Mouse (Mus musculus): ENCODE measurements around the gene Rbm20.

The Rbm20 gene

DNA sequence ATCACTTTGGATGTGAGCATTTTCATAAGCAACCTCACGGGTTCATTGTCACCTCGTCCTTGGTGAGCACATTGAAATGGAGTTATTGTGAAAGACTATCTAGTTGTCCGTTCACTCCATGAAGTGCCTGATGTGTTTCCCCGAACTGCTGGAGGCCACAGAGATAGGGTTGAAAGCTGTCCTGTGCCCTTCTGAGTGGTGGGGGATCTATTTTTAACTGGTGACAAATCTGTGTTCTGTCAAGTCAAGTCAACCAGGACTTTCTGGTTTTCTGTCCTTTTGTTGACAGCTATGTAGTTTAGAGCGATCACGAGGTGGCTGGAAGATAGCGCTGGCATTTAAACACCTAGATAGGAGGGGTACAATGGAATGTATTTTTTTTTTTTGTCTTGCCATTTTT is 39.4 kb downstream of the Rbm20 start:
- no peak for DNase-seq (ENCODE audit: low spot score in 2 of 2)

DNA sequence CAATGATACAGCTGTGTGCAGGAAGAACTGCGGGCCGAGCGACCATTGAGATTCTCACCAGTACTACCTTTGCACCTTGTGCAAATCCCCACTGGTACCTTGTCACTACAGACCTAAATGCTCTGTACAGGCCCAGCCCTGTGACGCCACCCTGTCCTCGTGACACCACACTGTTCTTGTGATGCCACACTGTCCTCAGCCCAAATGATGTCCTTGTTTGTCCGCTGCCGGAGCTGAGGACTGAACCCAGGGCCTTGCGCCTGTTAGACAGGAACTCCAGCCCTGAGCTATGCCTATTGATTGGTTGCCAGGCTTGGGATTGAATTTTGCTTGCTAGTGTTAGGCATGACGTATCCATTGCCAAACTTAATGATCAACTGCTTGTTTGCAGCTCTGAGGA is 40.3 kb downstream of the Rbm20 start:
- no peak for DNase-seq (ENCODE audit: low spot score in 2 of 2)

DNA sequence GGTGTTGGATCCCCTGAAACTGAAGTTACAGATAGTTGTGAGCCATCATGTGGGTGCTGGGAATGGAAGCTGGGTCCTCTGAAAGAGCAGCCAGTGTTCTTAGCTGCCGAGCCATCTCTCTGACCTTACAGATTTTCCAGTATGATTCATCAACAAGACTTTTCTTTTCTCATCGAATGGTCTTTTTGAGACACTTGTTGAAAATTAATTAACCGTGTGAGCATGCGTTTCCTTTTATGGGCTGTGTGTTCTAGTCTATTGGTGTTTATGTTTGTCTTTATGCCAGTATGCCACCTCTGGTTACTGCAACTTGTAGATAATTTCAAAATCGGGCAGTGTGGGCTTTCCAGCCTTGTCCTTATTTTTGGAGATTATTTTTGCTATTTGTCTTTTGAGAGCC is 45.1 kb downstream of the Rbm20 start:
- no peak for DNase-seq (ENCODE audit: low spot score in 2 of 2)

DNA sequence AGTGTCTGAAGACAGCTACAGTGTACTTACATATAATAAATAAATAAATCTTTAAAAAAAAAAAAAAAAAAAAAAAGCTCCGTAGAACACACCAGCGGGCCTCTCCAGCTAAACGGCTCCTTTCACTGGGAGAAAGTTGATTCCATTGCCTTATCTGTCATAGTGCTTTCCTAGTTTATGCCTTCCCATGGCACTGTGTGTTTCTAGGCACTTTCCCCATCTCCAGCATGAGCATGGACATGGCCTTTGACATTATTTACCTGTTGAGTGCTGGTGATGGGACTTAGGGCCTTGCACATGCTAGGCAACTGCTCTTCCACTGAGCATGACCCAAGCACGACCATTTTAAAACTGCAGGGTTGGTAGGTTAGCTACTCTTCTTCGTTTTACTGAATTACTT is 46.9 kb downstream of the Rbm20 start:
- DNase-seq (ENCODE audit: low spot score in 2 of 2) = no peak

DNA sequence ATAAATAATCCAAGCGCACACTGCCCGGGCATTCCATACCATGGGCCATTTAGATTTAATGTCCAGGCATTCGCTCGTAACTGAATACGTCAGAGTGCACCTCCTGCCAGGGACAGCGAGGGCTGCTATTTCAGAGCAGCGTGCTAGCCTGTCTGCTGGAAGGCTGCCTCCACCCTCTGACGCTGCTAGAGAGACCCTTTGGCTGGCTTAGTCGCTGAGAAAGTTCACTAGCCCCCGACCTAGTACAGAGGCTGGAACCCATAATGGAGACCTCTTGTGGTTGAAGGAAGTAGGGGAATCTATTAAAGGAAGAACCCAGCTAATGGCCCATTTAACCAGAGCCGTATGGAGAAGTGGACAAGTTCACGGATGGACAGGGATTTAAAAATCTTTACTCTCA is 49.2 kb downstream of the Rbm20 start:
- DNase-seq (ENCODE audit: low spot score in 2 of 2) = no peak

DNA sequence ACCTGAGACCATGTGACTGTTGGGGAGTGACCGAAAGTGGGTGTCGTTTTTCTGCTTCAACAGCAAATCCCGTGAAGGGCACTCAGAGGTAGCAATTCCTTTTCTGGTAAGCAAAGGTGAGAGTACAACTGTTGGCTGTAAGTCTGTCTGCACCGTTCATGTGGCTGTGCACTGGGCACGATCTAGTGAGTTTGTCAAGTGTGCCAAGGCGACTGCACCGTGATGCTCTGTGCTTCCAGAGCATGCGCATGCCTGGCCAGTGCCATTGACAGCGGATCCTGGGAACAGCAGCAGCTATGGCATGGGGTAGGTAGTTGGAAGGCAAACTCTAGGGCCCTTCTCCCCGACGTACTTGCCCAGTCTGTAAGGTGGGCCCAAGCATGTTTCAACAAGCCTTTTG is 49.6 kb downstream of the Rbm20 start:
- no peak for DNase-seq (ENCODE audit: low spot score in 2 of 2)

DNA sequence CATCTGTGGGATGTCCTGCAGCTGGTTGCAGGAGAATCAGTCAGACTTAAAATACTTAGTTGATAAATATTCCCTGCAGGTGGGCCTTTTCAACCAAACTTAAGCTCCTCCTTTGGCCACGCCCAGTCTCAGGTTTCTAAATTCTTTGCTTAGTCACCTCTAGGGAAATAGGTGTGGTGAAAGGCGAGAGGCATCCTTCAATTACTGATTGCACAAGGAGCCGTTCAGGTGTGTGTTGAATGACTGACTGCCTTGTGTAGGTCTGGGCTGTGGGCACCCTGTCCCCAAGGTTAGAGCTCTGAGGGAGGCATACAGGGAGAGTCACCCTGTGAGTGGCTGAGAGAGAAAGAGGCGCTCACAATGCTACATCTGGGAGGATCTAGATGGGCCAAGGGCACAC is 50.2 kb downstream of the Rbm20 start:
- no peak for DNase-seq (ENCODE audit: low spot score in 2 of 2)

DNA sequence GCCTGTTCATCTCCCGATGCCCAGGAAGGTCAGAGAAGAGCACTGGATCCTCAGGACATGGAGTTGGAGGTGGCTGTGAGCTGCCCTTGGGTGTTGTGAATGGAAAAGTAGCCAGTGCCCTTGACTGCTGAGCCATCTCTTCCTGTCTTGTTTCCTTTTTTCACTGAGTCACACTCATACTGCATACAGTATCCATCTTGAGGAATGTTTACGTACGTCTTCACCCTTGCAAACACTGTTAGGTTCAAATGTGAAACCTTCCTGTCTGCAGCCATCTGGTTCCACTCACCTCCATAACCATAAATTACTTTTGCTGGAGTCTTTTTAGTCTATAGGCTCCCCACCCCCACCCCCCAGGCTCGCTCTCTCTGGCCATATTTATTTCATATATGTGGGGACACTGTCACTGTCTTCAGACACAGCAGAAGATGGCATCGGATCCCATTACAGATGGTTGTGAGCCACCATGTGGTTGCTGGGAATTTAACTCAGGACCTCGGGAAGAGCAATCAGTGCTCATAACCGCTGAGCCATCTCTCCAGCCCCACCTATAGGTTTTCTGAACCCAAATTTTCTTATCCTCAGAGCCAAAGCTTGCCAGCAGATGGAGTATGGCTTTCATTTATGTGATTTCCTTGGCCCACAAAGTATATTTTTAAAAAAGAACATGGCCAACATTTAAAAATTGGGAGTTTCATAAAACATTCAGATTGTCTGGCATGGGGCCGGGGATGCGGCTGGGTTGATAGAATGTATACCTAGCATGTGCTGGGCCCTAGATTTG is 51.0 kb downstream of the Rbm20 start:
- DNase-seq (ENCODE audit: low spot score in 2 of 2) = no peak

DNA sequence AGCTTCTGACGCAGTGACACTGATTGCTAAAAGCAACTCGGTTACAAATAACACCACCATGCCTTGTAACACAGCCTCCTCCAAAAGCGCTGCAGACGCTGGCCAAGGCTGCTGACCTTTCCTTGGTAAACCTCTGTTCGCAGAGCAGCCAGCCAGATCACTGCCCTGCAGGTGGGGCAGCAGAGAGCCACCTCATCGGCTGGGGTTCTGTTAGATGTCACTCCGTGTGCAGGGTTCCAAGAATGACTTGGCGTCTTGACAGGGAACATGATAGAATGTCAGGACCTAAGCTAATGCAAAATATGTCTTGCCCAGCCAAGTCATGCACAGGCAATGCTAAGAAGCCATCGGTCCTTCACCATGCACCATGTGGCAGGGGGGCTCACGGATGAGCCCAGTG is 52.8 kb downstream of the Rbm20 start:
- DNase-seq (ENCODE audit: low spot score in 2 of 2) = no peak

DNA sequence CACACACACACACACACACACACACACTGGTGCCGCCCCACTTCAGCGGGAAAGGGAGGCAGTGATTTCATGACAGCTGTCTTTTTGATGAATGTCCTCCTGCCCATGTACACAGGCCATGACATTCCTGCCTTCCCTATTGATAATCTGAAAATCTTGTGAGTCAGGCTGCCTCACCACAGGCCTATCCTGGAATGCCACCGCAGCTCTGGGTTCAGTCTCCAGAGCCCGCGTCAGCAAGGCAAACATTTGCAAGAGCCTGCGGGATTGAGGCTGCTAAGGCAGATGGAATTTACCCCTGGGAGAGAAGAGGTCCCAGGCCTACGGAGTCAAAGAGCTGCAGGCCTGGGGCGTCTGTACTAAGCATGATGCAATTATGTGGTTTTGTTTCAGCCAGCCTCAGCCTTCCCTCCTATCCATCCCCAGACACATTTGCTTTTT is 54.7 kb downstream of the Rbm20 start:
- no peak for DNase-seq (ENCODE audit: low spot score in 2 of 2)

DNA sequence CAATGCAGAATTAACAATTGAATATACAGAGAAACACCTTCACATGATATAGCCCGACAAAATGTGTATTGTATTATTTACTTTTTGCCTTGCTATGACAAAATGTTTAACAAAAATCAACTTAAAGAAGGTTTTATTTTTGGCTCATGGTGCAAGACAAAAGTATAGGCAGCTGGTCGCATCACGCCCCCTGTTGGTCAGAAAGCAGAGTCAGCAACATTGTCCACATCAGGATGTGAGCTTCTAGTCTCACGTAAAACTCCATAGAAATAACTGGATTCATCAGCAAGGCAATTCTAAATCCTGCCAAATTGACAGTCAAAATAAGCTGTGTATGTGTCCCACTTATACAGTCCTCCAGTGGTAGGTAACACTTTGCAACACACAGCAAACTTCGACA is 57.7 kb downstream of the Rbm20 start:
- no peak for DNase-seq (ENCODE audit: low spot score in 2 of 2)

DNA sequence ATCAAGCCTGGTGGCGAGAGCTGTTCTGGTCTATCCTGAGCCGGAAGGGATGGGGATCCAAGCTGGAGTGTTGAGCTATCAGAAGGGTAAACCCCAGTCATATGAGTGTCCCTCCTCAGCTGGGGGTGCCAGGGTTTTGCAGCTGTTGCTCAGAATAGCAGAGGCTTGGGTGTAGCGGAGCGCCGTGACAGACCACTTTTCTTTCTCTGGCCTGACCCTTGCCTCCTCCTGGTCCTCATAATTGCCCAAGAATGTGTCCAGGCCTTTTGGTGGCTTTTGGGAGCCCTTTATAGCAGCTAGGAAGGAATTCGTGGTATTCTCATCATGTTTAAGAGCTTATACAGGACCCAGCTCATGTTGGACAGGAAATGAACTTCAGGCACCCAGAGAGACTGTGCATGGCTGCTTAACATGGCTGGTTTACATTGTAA is 61.6 kb downstream of the Rbm20 start:
- DNase-seq (ENCODE audit: low spot score in 2 of 2) = no peak

DNA sequence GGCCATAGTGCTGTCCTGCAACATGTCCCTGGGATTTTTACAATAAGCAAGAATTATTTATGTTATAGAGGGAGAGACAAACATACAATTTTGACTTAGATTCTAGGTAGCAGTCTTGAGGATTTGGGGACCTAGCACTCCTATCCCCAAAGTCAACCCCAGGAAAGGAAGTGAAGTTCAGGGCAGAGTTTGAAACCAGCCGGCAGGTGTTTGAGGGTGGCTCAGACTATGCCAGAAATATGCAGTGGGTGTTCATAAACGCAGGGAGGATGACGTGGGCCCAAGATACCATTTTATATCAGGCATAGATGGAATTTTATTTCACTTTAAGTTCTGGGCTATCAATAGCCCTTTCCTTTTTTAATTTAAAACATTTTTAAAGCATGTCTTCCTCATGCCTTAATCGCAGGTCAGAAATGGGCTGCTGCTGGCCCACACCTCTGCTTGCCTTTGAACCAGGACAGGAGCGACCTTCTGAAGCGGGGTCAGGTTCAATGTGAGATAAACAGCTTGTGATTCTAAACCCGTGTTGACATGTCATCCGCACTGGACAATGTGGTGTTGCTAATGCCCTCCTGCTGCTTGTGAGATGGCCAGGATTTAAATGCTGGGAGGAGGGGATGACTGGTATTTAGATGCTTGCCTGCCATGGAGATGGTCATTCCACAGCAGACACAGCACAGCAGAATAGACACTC is 62.6 kb downstream of the Rbm20 start:
- DNase-seq (ENCODE audit: low spot score in 2 of 2) = no peak

DNA sequence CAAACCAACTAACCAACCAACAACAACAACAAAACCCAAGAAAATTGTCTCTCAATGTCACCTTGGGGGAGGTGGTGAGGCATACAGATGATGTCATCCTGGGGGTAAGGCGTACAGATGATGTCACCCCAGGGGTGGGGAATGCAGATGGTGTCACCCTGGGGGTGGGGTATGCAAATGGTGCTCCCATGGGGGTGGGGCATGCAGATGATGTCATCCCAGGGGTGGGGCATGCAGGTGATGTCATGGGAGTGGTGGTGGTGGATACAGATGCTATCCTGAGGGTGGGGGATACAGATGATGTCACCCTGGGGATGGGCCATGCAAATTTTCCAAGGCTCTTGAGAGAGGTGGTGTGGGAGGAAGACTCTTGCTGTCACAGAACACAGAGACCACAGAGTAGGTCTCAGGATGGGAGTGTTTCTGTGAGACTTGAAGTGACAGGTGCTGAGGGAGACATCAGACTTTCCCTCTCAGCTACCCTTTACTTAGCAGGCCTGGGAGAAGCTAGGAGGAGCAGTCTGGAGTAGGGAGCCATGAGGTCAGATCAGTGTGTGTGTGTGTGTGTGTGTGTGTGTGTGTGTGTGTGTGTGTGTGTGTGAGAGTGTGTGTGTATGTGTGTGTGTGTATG is 63.8 kb downstream of the Rbm20 start:
- no peak for DNase-seq (ENCODE audit: low spot score in 2 of 2)

DNA sequence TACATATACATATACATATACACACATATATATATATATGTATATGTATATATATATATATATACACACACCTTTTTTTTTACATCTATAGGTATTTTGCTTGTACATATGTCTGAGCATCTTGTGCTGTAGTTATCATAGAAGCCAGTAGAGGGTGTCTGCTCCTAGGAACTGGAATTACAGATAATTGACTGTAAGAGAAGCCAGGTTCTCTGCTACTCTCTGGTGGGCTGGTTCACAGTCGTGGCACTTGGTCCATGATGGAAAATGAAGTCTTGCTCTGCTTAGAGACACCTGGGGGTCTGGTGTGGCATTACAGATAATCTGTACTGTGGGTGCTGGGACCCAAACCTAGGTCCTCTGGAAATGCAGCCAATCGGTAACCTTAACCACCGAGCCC is 64.8 kb downstream of the Rbm20 start:
- DNase-seq (ENCODE audit: low spot score in 2 of 2) = no peak

DNA sequence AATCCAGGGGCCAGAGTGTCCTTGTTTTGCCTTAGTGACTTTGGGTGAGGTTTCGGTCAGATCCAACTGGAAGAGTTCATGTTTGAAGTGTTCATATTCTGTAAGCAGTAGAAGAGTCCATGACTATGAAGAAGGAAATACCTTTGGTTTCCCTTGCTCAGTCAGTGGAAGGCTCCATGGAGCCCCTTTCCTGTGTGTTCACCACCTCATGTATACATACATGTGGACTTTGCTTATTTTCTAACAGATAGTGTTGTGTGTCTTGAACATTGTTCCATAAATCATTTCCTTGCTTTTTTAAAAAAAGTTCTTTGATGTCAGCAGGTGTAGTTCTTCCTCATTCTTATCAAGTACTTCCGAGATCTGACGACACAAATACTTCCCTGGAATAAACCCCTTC is 68.2 kb downstream of the Rbm20 start:
- DNase-seq (ENCODE audit: low spot score in 2 of 2) = no peak

DNA sequence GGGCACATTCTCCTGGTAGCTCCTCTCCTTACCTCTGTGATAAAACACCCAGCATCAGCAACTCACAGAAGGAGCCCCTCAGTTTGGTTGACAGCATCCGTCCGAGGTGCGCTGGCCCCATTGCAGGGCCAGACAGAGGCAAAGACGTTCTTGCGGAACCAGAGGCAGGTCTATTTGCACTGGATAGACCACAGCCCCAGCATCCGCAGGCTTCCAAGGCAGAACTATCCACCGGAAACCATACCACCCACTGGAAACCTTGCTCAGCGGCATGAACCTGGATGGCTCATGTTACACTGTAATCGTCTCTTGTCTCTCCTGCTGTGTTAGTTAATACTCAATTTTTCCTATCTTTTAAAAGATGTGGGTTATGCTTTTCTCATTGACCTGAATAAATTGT is 69.0 kb downstream of the Rbm20 start:
- no peak for DNase-seq (ENCODE audit: low spot score in 2 of 2)

DNA sequence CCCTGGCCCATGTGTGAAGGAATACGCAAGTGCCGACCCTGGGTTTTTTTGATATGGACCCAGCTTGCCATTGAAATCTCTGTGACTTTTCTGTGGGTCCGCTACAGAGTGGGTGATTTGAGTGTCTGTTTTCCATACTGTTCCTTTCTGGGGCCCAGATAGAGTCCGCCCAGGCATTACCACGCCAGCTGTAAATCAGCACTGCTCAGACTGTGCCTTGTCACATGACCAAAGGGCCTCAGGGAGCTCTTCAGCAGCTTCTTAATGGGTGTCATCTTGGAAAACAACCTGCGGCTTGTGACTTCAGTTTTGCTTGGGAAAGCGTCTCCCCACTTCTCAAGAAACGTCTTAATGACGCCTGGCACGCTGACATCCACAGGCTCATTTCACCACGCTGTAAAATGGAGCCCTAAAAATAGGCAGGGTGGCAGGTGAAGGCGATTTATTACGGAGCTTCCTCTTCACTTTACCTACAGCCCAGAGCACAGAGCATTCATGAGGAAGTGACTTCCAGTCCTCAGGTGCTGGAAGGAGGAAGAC is 71.2 kb downstream of the Rbm20 start:
- no peak for DNase-seq (ENCODE audit: low spot score in 2 of 2)

DNA sequence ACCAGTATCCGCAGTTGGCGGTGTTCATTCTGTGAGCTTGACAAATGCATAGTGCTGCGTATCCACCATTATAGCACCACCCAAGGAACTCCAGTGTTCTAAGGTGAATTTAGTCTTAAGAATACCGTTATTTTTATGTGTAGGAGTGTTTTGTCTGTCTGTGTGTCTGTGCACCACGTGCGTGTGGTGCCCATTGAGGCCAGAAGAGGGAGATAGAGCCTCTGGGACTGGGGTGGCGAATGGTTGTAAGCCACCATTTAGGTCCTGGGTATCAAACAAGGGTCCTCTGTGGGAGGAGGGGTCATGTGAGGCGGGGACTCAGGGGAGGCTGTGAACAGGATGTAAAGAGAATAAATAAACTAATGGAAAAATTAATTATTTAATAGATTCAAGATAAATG is 72.2 kb downstream of the Rbm20 start:
- no peak for DNase-seq (ENCODE audit: low spot score in 2 of 2)

DNA sequence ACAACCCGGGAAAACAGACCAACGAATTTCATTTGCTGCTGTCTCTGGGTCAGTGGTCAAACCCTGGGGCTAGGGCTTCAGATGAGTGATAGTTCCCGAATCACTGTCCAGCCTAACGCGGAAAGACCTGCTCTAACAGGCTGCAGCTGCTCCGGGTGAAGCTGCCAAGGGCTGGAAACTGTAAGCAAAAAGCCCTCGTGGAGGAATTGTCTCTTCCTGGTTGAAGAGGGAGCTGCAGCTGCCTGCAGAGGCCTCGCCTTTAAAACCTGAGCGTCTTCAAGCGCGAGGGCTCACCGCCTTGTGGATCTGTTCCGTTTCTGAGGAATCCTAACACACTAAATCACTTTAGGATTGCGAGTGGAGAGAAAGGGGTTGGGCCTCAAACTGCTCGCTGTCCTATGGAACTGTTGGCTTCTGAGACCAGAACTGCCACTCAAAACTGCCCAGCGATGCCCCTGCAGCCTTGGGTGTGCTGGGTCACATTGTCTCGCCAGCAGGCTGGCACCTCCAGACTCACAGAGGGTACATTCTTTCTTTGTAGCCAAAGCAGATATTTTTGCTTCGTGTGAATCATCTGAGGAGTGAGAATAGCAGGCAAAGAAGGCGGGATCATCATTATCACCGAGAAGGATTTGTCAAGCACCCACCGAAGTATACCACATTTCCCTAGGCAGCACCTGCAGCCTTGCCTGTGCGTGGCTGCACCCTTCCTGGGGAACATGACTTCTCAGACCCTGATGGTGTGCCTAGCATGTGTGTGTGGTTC is 74.5 kb downstream of the Rbm20 start:
- no peak for DNase-seq (ENCODE audit: low spot score in 2 of 2)

DNA sequence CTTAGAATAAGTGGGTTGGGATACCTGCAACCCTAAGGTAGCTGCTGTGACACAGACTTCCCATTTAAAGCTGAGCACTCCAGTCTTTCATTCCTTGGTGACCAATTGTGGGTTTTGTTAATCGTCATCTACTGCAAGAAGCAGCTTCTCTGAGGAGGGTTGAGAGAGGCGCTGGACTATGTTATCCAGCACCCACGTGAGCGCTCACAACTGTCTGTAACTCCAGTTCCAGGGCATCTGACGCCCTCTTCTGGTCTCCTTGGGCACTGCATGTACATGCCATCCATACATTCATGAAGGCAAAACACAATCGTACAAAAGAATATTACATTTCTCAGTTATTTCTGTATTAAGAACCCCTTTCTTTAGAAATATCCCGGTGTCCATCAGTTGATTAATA is 75.9 kb downstream of the Rbm20 start:
- peak in 1 of 2 experiments; percentile 39 for DNase-seq (ENCODE audit: low spot score in 2 of 2)

DNA sequence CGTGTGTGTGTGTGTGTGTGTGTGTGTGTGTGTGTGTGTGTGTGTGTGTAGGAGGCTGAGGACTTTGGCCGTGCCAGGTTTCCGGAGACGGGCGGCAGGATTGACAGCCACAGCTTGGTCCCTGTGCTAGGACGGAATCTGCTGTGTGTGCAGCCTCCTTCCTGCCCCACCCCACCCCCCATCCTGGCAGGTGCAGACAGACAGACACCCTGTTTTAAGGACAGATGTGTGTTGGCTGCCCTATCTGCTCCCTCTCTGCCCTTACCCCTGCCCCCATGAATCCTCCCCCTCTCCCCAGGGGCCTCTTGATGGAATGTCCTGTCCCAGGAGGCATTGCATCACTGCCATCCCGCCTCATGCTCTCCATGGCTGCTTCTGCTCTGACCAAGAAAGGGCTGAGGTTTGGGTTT is 77.3 kb downstream of the Rbm20 start:
- DNase-seq (ENCODE audit: low spot score in 2 of 2) = no peak
